Mouse (Mus musculus) forebrain, embryonic 11.5 days (tissue): ENCODE results near the gene Taf4. TPM values are rescaled to one million over a fixed set of nuclear protein-coding genes. Genes with fewer than 3 reads are reported as not detected.

Experiments
- ATAC-seq: fragments of 200-750 bp; cut with Nextera tagmentation; replicated peaks from 2 replicates; pipeline ENCODE4 v1.8.0; 2017; ENCODE audit warnings: moderate TSS enrichment; ENCODE audit not compliant: low FRiP score
- DNase-seq: peaks from one replicate; pipeline ENCODE4 v3.0.0-alpha.2; 2017; ENCODE audit warnings: low spot score
- H3K27ac ChIP-seq: fragments of 300-500 bp; sonication (generic); 2 replicates; pipeline ENCODE4 v1.5.1; 2014; ENCODE audit warnings: low read depth, low read length
- H3K27me3 ChIP-seq: fragments of 300-500 bp; sonication (generic); 2 replicates; pipeline ENCODE4 v1.6.1; 2014; ENCODE audit warnings: mild to moderate bottlenecking, low read length, mixed read lengths; ENCODE audit not compliant: control insufficient read depth, insufficient read depth
- H3K36me3 ChIP-seq: fragments of 300-500 bp; sonication (generic); 2 replicates; pipeline ENCODE4 v1.6.1; 2014; ENCODE audit warnings: mild to moderate bottlenecking, low read length, moderate library complexity, mixed read lengths; ENCODE audit not compliant: control insufficient read depth, insufficient read depth
- H3K4me1 ChIP-seq: fragments of 300-500 bp; sonication (generic); replicated peaks from 2 replicates; pipeline ENCODE4 v1.6.1; 2014; ENCODE audit warnings: low read length, mixed read lengths; ENCODE audit not compliant: control insufficient read depth, insufficient read depth
- H3K4me2 ChIP-seq: fragments of 300-500 bp; sonication (generic); 2 replicates; pipeline ENCODE4 v1.6.1; 2014; ENCODE audit warnings: low read depth, mild to moderate bottlenecking, low read length, moderate library complexity, mixed read lengths; ENCODE audit not compliant: severe bottlenecking
- H3K4me3 ChIP-seq: fragments of 300-500 bp; sonication (generic); 2 replicates; pipeline ENCODE4 v1.5.1; 2014; ENCODE audit warnings: low read depth, low read length
- H3K9ac ChIP-seq: fragments of 300-500 bp; sonication (generic); 2 replicates; pipeline ENCODE4 v1.6.1; 2014; ENCODE audit warnings: low read length
- H3K9me3 ChIP-seq: fragments of 300-500 bp; sonication (generic); 2 replicates; pipeline ENCODE4 v1.6.1; 2016; ENCODE audit warnings: low read length, mixed read lengths; ENCODE audit not compliant: control insufficient read depth
- WGBS: fragments of 180-500 bp; shearing (Covaris S2); extraction: QIAGEN DNeasy Blood & Tissue Kit; methylation state at CpG from one replicate; pipeline ENCODE4 v1.1.7; 2014; 5-methylcytosine and 5-hydroxymethylcytosine counted together
- polyA plus RNA-seq: library from polyadenylated mRNA; unstranded; fragments of >200 nt; fragmentation: Nextera tagmentation; extraction: Ambion mirVana; gene quantifications from 2 replicates; pipeline ENCODE4 v1.2.1, GENCODE M21; 2014

Taf4 gene
- polyA plus RNA-seq, 1 experiment from 2014 or later: 8.2 TPM

GRCm38 (mm10) chr2:179961420-179961819, 15.0 kb downstream of the Taf4 start:
- no peaks in the 10 kb centered on the region for H3K4me1 ChIP-seq
- no peak overlapping the region for H3K4me2 ChIP-seq
- no peaks in the 10 kb centered on the region for H3K27me3 ChIP-seq
- no peaks in the 10 kb centered on the region for H3K9me3 ChIP-seq
- H3K4me3 ChIP-seq: no peak overlapping the region
- no peaks in the 10 kb centered on the region for H3K36me3 ChIP-seq
- no peak for DNase-seq
- 91% methylated on average over 4 of the region's 4 CpGs for WGBS
- no peak for ATAC-seq
- no peak overlapping the region for H3K27ac ChIP-seq
- H3K9ac ChIP-seq: no peak overlapping the region

DNA sequence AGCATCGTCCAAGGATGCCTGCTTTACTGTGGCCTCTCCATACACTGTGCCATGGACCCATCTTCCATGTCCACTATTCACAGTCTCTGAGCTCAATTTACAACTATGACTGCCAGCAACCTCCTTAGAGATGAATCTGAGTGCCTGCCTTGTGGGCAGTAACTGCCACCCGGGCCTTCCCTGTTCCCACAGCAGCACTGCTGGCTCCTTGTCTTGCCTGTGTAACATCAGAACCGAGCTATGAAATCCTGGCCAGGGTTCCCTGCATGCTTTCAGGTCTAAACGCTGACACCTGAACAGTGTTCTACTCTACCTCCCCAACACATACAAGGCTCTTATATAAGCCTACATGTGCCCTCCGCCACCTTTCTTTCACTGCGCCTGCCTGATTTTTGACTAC, 16.1 kb downstream of the Taf4 start:
- H3K9me3 ChIP-seq: no peaks in the 10 kb centered on the region
- H3K36me3 ChIP-seq: no peaks in the 10 kb centered on the region
- H3K27me3 ChIP-seq: no peaks in the 10 kb centered on the region
- H3K4me2 ChIP-seq: no peak overlapping the region
- WGBS: 90% methylated on average over 6 of the region's 6 CpGs
- H3K27ac ChIP-seq: no peak overlapping the region
- no peak overlapping the region for H3K4me3 ChIP-seq
- ATAC-seq (no peak), DNase-seq (no peak)
- no peak overlapping the region for H3K9ac ChIP-seq
- H3K4me1 ChIP-seq: no peaks in the 10 kb centered on the region

DNA sequence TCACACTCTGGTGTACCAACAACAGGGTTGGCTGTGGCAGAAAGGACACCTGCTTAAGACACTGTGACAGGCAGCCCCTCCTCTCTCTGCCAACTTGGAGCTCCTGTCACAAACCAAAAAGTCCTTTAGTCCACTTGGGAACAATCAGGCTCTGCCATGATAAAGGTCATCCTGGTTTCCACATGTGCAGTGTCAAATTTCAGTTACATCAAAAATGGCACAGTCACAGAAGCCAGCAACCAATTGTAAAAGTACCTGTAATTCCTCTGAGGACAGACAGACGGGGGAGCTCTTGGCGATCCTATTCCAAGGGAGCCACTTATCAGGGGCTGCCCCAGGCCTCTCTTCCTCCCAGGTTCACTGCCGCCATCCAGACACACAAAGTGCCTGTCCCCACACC, 17.1 kb downstream of the Taf4 start:
- no peak overlapping the region for H3K27ac ChIP-seq
- no peak overlapping the region for H3K4me2 ChIP-seq
- no peaks in the 10 kb centered on the region for H3K36me3 ChIP-seq
- H3K4me3 ChIP-seq: no peak overlapping the region
- DNase-seq: no peak
- H3K9ac ChIP-seq: no peak overlapping the region
- H3K27me3 ChIP-seq: no peaks in the 10 kb centered on the region
- no peaks in the 10 kb centered on the region for H3K9me3 ChIP-seq
- no peaks in the 10 kb centered on the region for H3K4me1 ChIP-seq
- no peak for ATAC-seq
- 54% methylated on average over 3 of the region's 3 CpGs for WGBS

GRCm38 (mm10) chr2:179951542-179952524, 24.6 kb downstream of the Taf4 start:
- Histone ChIP-seq H3K9ac (no peak overlapping the region), H3K36me3 (no peaks in the 10 kb centered on the region), H3K27me3 (no peaks in the 10 kb centered on the region), H3K4me1 (no peaks in the 10 kb centered on the region; the same call in 1 of the 2 replicates), H3K4me2 (no peak overlapping the region), H3K4me3 (no peak overlapping the region), H3K27ac (no peak overlapping the region), H3K9me3 (no peaks in the 10 kb centered on the region)
- whole genome bisulfite sequencing: 65% methylated on average over 14 of the region's 14 CpGs
- DNase-seq (no peak), ATAC-seq (no peak)

GRCm38 (mm10) chr2:179948820-179949219, 27.6 kb downstream of the Taf4 start:
- no peaks in the 10 kb centered on the region for H3K9me3 ChIP-seq
- 86% methylated on average over 5 of the region's 5 CpGs for WGBS
- H3K27ac ChIP-seq: no peak overlapping the region
- H3K27me3 ChIP-seq: no peaks in the 10 kb centered on the region
- DNase-seq (no peak), ATAC-seq (no peak)
- no peak overlapping the region for H3K4me3 ChIP-seq
- H3K4me2 ChIP-seq: no peak overlapping the region
- peaks cover 3% of the 10 kb centered on the region; the same call in 1 of the 2 replicates for H3K4me1 ChIP-seq
- no peak overlapping the region for H3K9ac ChIP-seq
- no peaks in the 10 kb centered on the region for H3K36me3 ChIP-seq

DNA sequence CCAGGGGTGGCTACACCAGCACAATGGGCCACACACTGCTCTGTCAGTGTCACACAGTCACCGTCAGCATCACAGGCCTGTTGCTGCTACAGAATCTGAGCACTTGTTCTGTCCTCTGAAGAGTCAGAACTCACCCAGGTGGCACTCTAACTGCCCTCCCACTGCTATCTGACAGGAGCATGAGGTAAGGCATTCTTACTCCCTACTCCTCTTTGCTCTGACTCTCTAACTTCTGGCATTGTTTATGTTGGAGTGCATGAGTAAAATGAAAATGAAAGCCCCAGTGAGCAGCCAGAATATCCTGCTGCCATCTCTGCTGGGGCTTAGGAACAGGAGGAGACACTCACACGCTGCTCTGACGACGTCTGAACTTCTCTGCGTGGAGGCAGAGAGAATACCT, 28.8 kb downstream of the Taf4 start:
- Histone ChIP-seq H3K9me3 (no peaks in the 10 kb centered on the region), H3K4me1 (peaks cover 3% of the 10 kb centered on the region; the same call in 1 of the 2 replicates), H3K4me2 (no peak overlapping the region), H3K4me3 (no peak overlapping the region), H3K27me3 (no peaks in the 10 kb centered on the region), H3K9ac (no peak overlapping the region), H3K27ac (no peak overlapping the region), H3K36me3 (no peaks in the 10 kb centered on the region)
- WGBS: 79% methylated on average over 5 of the region's 5 CpGs
- ATAC-seq (no peak), DNase-seq (no peak)

DNA sequence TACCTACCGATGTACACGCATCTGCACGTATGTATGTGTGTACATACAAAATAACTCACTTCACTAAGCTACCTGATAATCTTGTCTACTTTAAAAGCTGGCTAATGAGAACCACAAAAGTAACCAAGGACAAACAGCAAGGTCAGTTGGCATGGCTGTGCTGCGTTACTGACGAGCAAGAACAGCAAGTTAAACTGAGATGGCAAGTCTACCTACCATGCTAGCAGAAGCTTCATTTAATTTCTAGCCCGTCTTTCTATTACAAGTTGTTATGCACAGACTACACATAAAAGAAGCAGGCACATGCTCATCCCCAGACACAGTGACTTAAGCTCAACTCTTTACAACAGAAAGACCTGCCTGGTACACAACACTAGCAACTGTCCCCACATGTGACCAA, 29.9 kb downstream of the Taf4 start:
- no peaks in the 10 kb centered on the region for H3K36me3 ChIP-seq
- H3K9me3 ChIP-seq: no peaks in the 10 kb centered on the region
- no peak for DNase-seq
- H3K4me1 ChIP-seq: peaks cover 3% of the 10 kb centered on the region; the same call in 1 of the 2 replicates
- H3K4me2 ChIP-seq: no peak overlapping the region
- H3K9ac ChIP-seq: no peak overlapping the region
- H3K27me3 ChIP-seq: no peaks in the 10 kb centered on the region
- H3K4me3 ChIP-seq: no peak overlapping the region
- no peak overlapping the region for H3K27ac ChIP-seq
- WGBS: 89% methylated on average over 6 of the region's 6 CpGs
- no peak for ATAC-seq

DNA sequence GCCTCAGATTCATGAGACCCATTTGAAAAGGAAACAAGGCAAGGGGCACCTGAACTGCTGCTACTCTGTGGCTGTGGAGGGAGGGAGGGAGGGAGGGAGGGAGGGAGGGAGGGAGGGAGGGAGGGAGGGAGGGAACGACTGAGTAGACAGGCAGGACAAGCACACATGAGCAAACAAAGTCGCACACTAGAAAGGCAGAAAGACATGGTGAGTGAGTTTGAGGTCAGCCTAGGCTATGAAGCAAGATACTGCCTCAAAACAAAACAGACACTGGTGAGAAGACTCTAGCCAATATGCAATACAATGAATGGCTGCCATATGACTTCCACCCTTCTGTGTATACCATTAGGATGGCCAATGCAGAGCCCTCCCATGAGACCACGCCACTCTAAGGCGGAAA, 31.4 kb downstream of the Taf4 start:
- ATAC-seq: no peak
- H3K4me1 ChIP-seq: peaks cover 3% of the 10 kb centered on the region; the same call in 1 of the 2 replicates
- no peak for DNase-seq

GRCm38 (mm10) chr2:179941696-179942095, 34.8 kb downstream of the Taf4 start:
- DNase-seq (no peak), ATAC-seq (no peak)
- peaks cover 3% of the 10 kb centered on the region; the same call in 1 of the 2 replicates for H3K4me1 ChIP-seq
- H3K27ac ChIP-seq: no peak overlapping the region
- no peaks in the 10 kb centered on the region for H3K36me3 ChIP-seq
- no peak overlapping the region for H3K9ac ChIP-seq
- H3K9me3 ChIP-seq: no peaks in the 10 kb centered on the region
- no peak overlapping the region for H3K4me3 ChIP-seq
- 97% methylated on average over 1 of the region's 1 CpGs for WGBS
- H3K27me3 ChIP-seq: no peaks in the 10 kb centered on the region
- H3K4me2 ChIP-seq: no peak overlapping the region

More for the DNA sequence above, 31.4 kb downstream of the Taf4 start:
- WGBS: 43% methylated on average over 4 of the region's 4 CpGs
- H3K9me3 ChIP-seq: no peaks in the 10 kb centered on the region
- no peak overlapping the region for H3K4me2 ChIP-seq
- H3K36me3 ChIP-seq: no peaks in the 10 kb centered on the region
- no peak overlapping the region for H3K27ac ChIP-seq
- H3K4me3 ChIP-seq: no peak overlapping the region
- no peak overlapping the region for H3K9ac ChIP-seq
- no peaks in the 10 kb centered on the region for H3K27me3 ChIP-seq
